Mouse (Mus musculus) gastrocnemius, adult 18-20 months (tissue): ENCODE data around the gene Pfn1. TPM values are rescaled to one million over a fixed set of nuclear protein-coding genes. Genes with fewer than 3 reads are reported as not detected.

ENCODE experiments used
- DNase-seq: peaks from one replicate; pipeline ENCODE4 v3.0.0; 2021; ENCODE audit warnings: low spot score
- total RNA-seq, 2 experiments: library from RNA; stranded (reverse); gene quantifications; 2 replicates each; pipeline ENCODE4 v1.2.3; 2021

Pfn1 gene
- total RNA-seq, 2 experiments from 2014 or later: 217 to 233 TPM

DNA sequence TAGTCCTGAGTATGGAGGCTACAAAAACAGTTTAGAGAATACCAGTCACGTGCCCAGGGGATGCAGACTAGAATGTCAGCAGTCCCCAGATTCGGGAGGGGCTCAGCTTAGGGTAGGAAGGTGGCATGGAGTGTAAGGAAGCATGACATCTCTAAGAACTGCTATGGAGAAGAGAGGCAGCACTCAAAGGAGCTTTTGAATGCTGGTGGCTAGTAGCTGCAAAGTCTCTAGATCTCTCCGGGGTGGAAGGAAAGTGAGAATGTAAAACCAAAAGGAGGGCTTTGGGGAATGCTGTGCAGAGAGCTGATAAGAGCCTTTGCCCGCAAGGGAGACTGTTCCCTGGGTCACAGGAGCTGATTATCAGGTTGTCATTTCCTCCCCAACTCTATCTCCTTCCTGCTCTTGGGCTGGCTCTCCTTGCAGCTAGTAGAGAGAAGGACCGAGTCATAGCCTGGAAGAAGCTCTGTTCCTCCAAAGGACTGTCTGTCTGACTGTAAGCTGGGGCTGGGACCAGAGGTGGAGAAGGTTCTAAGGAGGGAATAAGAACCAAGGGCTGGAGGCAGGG is 15.6 kb downstream of the Pfn1 start, which contains the start of gene Gp1ba:
Gp1ba (plus strand) TSS at position 409 of the 565 bp plus-strand sequence.
- no peak for DNase-seq

GRCm38 (mm10) chr11:70638293-70638692 is 16.2 kb downstream of the Pfn1 start:
- DNase-seq: no peak

DNA sequence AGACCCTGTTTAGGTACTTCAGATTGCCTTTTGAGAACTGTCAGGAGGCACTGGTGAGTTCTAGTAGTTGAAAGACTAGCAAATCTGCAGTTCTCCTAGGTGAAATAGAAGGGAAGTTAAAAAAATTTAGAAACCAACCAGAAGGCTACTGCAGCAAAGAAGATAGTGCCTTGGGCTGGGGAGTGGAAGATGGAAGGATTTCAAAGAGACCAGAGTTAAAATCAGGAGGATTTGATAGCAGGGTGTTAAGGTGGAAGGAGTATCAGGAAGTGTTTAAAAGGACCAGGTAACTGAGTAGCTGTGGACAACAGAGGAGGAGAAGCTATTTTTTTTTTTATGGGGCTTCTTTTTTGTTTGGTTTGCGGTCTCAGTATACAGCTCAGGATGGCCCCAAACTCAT is 16.7 kb downstream of the Pfn1 start:
- no peak for DNase-seq

DNA sequence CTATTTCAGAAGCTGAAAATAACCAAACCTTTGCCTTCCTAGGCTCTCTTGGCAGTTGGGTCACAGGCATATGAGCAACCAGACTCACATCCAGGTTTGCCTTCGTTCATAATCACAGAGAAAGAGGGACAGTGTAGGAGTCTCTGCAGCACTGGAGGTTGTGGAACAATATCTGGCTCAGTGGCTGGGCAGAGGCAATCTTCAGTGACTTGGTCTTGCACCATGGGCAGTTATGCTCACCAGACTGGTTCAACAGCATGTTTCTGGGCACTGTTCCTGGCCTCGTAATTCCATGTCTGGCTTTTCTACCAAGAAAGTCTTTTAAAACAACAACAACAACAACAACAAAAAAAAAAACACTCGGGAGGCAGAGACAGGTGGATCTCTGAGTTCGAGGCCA is 18.8 kb downstream of the Pfn1 start:
- DNase-seq: no peak

DNA sequence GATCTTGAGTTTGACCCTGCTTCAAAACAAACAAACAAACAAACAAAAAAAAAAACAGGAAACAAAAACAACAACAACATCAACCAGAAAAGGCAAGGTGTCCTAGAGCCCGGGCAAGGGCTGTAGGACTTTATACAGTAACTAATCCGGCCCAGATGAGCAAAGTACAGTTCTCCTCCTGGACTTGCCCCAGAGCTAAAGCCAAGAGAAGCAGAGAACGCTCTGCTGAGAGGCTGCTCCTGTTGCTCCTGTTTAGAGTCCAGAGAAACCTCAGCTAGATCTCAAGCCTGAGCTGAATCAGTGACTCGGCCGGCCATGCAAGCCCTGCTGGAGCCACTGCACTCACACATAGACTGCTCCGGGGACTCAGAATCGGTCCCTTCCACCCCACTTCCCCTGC is 24.3 kb downstream of the Pfn1 start:
- no peak for DNase-seq

DNA sequence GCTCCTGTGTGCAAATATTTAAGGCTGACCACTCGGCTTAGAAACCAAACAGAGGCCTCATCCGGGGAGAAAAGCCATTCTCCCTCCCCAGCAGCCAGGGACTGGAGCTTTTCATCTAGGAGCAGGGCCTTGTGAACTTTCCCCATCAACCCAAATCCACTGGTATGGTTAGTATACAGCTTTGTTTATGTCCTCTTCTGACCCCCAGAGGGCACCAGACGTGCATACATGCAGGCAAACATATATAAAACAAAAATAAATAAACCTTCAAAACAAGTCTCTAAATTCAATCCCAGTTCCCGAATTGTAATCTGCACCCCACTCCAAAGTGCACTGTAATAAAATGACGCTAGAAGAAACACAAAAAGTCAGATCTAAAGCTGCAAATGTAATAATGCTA is 24.9 kb downstream of the Pfn1 start:
- no peak for DNase-seq

DNA sequence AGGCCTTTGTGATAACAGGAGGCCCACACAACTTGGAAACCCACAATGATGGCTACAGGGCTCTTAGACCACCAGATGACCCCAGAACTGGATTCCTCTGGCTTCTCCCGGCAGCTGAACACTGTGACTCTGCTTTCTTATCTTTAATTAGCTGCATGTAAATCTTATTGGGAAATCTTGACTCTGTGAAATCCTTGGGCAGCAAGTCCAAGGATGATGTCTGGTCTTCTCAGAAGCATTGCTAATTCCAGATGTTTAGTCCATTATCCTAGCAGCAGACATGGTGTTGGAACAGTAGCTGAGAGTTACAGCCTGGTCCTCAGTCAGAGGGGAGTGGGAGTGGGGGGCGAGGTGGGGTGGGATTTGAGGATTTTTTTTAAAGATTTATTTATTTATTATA is 26.0 kb downstream of the Pfn1 start:
- no peak for DNase-seq

DNA sequence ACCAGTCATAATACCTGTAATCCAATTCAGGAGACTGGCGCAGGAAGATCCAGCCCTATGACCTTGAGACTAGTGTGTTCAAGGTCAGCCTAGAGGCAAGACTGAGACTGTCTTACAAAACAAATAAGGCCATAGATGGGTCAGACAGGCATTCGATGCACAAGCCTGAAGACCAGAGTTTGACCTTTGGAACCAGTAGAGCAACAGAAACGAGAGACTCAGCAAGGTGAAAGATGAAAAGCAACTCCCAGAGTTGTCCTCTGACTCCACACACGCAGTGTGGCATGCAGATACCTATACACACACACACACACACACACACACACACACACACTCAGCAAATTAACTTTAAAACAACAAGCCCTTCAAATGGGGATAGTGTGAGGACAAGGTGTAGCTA is 27.6 kb downstream of the Pfn1 start:
- DNase-seq: no peak

GRCm38 (mm10) chr11:70625473-70625872 is 29.0 kb downstream of the Pfn1 start:
- DNase-seq: no peak

GRCm38 (mm10) chr11:70623053-70623742 is 31.2 kb downstream of the Pfn1 start:
- no peak for DNase-seq

DNA sequence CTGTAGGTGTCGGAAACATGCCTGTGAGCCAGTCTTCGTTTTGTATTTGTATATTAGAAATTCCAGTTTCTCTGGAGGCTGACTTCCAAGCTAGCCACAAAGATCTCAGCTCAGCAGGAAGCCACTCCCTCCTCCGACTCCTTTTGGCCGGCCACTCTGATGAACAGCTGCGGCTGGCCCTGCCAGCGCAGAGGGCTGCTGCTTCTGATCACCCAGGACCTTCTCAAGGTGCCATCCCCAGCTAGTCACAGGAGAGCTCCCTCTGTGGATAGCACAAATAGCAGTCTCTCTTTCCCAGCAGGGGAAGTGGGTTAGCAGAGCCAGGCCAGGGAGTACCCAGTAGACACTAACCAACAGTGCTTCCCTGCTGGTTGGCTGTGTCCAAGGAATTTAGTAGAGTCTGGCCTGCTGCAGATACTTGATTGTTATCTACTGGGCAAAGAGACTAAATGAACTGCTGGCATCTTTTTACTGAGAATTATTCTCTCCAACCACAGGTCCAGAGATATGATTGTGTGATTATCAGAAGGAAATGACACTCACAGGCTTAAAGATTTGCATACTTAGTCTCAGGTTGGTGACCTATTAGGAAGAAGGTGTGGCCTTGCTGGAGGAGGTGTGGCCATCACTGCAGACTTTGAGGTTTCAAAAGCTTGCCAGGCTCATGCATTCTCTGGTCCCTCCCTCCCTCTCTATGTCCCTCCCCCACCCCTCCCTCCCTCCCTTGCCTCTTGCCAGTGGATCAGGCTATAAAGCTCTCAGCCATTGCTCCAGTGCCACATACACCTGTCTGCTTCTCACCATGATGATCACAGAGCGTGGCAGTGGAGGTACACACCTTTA is 32.3 kb downstream of the Pfn1 start:
- DNase-seq: peak; percentile 70

DNA sequence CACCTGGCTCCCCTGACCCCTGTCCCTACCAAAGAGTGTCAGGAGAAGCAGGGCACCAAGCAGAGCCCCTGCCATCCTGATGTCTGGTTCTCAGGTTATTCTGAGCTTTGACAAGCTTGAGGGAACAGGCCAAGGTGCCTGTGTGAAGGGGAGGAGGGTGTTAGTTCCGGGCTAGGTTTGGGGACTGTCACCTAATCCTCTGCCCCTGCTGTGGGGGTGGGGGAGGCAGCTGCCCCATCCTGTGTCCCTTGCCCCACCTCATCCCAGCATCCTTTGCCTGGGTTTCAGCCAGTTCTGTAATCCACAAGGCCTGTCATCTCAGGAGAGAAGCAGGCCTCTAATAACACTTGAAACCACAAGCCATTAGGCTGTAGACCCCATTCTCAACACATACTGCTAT is 35.3 kb downstream of the Pfn1 start, which contains the start of gene Chrne:
Chrne (minus strand) TSS at position 116 of the 400 bp plus-strand sequence.
- peak; percentile 68 for DNase-seq

GRCm38 (mm10) chr11:70615516-70616093 is 38.8 kb downstream of the Pfn1 start, which contains the start of gene 4930544D05Rik:
TSS of gene 4930544D05Rik (plus strand) at chr11:70615848.
- no peak for DNase-seq

GRCm38 (mm10) chr11:70615074-70615473 is 39.4 kb downstream of the Pfn1 start:
- DNase-seq: peak; percentile 62

GRCm38 (mm10) chr11:70612505-70612904 is 41.9 kb downstream of the Pfn1 start:
- DNase-seq: no peak

GRCm38 (mm10) chr11:70610752-70611151 is 43.7 kb downstream of the Pfn1 start:
- no peak for DNase-seq

DNA sequence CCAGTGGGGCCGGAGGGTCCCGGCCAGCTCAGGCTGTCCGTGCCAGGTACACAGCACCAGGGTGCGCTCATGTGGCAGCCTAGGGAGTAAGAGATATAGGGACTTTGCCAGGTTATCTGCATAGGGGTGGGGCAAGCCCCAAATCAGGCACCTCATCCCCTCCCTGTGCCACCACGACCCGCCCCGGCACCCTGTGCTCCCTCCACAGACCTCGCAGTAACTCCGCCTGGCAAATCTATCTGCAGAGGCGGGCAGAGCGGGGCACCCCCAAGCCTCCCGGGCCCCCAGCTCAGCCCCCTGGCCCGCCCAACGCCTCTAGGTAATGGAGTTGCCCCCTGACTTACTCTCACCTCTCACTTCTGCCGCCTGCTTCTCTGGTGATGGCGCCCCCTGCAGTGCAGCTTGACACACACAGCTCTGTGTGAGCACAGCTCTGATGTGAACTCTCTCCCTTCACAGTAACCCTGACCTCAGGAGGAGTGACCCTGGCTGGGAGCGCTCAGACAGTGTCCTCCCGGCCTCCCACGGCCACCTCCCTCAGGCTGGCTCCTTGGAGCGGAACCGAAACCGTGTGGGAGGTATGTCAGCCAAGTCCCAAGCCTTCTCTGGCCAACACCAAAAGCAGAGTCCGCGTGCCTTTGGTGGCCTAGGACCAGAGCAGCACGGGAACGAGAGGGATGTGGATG is 45.9 kb downstream of the Pfn1 start:
- no peak for DNase-seq

DNA sequence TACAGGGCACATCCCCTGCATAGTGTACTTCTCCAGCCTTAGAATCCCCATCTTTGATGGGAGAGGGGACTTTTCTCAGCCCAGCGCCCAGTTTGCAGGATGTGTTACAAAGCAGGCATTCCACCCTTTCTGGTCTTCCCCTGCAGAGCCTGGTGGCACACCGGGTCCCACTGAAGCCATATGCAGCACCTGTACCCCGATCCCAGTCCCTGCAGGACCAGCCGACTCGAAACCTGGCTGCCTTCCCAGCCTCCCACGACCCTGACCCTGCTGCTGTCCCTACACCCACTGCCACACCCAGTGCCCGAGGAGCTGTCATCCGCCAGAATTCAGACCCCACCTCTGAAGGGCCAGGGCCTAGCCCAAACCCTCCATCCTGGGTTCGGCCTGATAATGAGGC is 46.8 kb downstream of the Pfn1 start:
- no peak for DNase-seq

DNA sequence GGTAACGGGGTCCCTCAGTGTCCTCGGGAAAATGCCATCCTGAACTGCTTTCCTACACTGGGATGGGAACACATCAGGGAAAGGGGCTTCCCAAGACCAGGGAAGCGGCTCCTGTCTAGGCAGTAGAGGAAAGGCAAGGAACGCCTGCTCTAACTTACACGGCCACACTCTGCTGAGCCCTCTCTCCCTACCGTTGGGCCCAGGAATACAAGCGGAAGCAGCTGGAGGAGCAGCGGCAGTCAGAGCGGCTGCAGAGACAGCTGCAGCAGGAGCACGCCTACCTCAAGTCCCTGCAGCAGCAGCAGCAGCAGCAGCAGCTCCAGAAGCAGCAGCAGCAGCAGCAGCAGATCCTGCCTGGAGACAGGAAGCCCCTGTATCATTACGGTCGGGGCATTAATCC is 47.7 kb downstream of the Pfn1 start:
- no peak for DNase-seq

GRCm38 (mm10) chr11:70605024-70605566 is 49.3 kb downstream of the Pfn1 start:
- peak; percentile 74 for DNase-seq
